Mouse (Mus musculus) sigmoid colon, adult 10 weeks (tissue): ENCODE results near the gene Scgb1a1. TPM values are rescaled to one million over a fixed set of nuclear protein-coding genes. Genes with fewer than 3 reads are reported as not detected.

Experiments
- polyA plus RNA-seq: library from polyadenylated mRNA; stranded (reverse); fragments of 350-450 nt; fragmentation: Illumina TruSeq; extraction: RNeasy Lipid Tissue Mini Kit (QIAGEN cat#74804); gene quantifications from one replicate; pipeline ENCODE4 v1.2.3, GENCODE M21; 2014; ENCODE audit warnings: low read depth, low replicate concordance

Scgb1a1 gene
- not detected for polyA plus RNA-seq

GRCm38 (mm10) chr19:9087821-9088220, at the start of gene Scgb1a1:
Gene Scgb1a1, minus strand, starts transcription at chr19:9087958.

GRCm38 (mm10) chr19:9135512-9136331, 48.0 kb upstream of the Scgb1a1 start, which contains the start of gene Asrgl1:
Gene Asrgl1, minus strand, starts transcription at chr19:9135636.

Other genes starting within 250 kb of the Scgb1a1 start
- gene Gng3, start 248.8 kb downstream of the Scgb1a1 start, polyA plus RNA-seq, result 0.69 TPM
- 3.7 TPM for gene Lrrn4cl, start 237.2 kb downstream of the Scgb1a1 start, polyA plus RNA-seq
- gene Ubxn1, start 216.5 kb downstream of the Scgb1a1 start, polyA plus RNA-seq, result 17.3 TPM
- 2.2 TPM for gene Uqcc3, start 207.0 kb downstream of the Scgb1a1 start, polyA plus RNA-seq
- 37.9 TPM for gene Lbhd1, start 204.2 kb downstream of the Scgb1a1 start, polyA plus RNA-seq
- not detected for gene Gm49403, start 204.0 kb downstream of the Scgb1a1 start, polyA plus RNA-seq
- gene 1810009A15Rik, start 199.1 kb downstream of the Scgb1a1 start, polyA plus RNA-seq, result 12.0 TPM
- not detected for gene Gm49416, start 199.0 kb downstream of the Scgb1a1 start, polyA plus RNA-seq
- gene Ints5, start 195.0 kb downstream of the Scgb1a1 start, polyA plus RNA-seq, result 0.44 TPM
- gene Ganab, start 189.9 kb downstream of the Scgb1a1 start, polyA plus RNA-seq, result 76.6 TPM
- 28.4 TPM for gene B3gat3, start 167.6 kb downstream of the Scgb1a1 start, polyA plus RNA-seq
- gene Rom1, start 158.6 kb downstream of the Scgb1a1 start, polyA plus RNA-seq, result not detected
- 5.4 TPM for gene Eml3, start 158.4 kb downstream of the Scgb1a1 start, polyA plus RNA-seq
- 73.4 TPM for gene Mta2, start 146.1 kb downstream of the Scgb1a1 start, polyA plus RNA-seq
- gene Tut1, start 134.1 kb downstream of the Scgb1a1 start, polyA plus RNA-seq, result 2.4 TPM
- 81.4 TPM for gene Eef1g, start 120.9 kb downstream of the Scgb1a1 start, polyA plus RNA-seq
- 158 TPM for gene Ahnak, start 98.7 kb downstream of the Scgb1a1 start, polyA plus RNA-seq
- 3.9 TPM for gene Asrgl1, start 47.7 kb upstream of the Scgb1a1 start, polyA plus RNA-seq